Mouse (Mus musculus) CD4-positive, CD25-positive, alpha-beta regulatory T cell, adult 9 weeks (primary cell): ENCODE data around the gene Alkbh2. TPM values are rescaled to one million over a fixed set of nuclear protein-coding genes. Genes with fewer than 3 reads are reported as not detected.

ENCODE experiments used
- polyA plus RNA-seq: library from polyadenylated mRNA; unstranded; fragments of 100-300 nt; shearing (Covaris generic); gene quantifications from one replicate; pipeline ENCODE4 v1.2.1, GENCODE M21; 2017

The Alkbh2 gene
- polyA plus RNA-seq, result 20.8 TPM

DNA sequence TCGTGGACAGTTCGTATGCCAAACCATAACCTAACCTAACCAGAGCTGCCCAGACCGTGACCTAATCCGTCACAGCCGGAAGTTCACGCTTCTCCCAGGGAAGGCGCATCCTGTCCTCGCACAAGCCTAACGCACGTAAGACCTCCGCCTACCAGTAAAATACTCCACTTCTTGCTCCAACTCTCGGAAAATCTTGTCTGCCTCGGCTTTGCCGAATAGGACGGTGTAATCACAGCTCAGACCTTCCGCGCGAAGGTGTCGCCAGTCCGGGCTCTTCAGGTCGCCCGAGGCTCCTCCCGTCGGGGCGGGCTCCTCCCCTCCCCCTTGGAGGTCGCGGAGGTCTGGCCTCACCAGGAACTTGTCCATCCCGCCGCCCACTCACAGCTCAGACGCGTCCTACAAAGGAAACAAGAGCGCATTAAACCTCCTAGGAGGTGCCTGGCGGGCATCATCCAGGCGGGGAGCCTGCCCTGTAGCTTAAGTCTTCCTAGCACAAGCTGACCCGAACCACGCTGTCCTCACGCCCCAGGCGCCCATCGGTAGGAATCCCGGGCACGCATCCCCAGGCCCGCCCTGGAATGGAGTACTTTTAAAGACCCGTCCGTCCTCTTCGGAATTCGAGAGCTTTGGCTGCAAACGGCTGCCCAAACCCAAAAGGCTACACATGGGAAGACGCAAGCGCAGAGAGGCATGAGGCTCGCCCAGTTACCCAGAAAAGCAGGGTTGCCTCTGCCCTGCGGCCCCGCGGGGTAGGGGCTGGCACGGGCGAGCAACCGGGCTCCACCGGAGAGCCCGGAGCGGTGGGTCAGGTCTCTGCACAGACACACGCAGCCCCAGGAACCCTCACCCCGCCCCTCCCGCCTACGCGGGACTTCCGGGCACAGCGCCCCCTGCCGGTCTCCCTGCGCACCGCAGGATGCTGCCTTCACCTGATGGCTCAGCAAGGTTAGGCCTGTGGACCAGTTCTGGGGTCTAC is at the start of gene Alkbh2:
TSS of gene Alkbh2 (minus strand) at position 845 of the 976 bp plus-strand sequence.

DNA sequence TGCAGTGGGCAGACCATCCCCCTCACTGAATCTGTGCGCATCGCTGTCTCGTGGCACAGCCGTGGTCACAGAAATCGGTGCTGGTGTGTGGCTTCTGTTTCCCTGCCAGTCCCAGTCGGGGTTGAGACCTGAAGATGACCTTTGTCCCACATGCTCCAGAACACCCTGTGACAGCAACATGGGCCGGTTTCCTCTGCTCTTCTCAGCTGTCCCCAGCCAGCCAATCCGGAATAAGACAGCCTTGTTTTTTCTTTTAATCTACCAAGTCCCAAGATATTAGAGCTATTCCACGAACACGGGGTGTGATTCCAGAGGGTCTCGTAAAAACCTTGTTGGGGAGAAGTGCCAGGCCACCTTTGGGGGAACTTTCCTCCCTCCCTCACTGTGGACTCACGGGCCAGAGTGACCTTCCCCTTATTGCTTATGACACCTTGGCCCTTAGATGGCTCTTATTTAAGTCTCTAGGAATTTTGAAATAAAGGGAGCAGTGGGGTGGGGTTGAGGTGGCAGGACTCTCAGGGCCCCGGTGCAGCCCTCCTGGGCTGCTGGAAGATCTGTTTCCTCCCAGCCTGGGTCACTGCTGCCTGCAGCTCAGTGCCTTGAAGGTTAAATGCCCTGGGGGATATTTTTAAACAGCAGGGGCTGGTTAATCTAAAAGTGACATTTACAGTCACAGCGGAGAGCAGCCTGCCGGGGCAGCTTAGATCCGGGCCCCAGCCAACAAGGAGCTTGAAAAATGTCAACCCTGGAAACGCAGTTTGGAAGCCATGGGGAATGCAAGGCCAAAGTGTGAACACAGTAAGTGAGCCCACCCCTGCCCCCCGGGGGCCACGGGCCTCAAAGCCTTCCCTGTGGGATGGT is 18.2 kb upstream of the Alkbh2 start, which contains the start of gene Acacb:
TSS of gene Acacb (plus strand) at position 508 of the 861 bp plus-strand sequence.

DNA sequence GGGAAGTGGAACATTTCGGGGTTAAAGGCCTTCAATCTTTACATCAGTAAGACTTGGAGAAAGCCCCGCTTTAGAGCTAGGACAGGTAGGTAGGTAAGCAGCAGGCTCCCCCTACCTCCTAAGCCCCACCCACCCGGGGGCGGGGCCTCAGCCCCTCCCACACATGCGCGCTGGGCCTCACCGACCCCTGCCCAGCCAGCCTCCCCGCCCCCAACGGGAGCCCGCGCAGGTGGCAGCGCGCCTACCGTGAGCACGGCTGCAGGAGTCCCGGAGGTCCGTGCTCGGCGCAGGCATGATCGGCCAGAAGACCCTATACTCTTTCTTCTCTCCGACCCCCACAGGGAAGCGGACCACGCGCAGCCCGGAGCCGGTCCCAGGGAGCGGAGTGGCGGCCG is 2.2 kb upstream of the Alkbh2 start, which contains the start of gene Ung:
TSS of gene Ung (plus strand) at position 176 of the 395 bp plus-strand sequence.

DNA sequence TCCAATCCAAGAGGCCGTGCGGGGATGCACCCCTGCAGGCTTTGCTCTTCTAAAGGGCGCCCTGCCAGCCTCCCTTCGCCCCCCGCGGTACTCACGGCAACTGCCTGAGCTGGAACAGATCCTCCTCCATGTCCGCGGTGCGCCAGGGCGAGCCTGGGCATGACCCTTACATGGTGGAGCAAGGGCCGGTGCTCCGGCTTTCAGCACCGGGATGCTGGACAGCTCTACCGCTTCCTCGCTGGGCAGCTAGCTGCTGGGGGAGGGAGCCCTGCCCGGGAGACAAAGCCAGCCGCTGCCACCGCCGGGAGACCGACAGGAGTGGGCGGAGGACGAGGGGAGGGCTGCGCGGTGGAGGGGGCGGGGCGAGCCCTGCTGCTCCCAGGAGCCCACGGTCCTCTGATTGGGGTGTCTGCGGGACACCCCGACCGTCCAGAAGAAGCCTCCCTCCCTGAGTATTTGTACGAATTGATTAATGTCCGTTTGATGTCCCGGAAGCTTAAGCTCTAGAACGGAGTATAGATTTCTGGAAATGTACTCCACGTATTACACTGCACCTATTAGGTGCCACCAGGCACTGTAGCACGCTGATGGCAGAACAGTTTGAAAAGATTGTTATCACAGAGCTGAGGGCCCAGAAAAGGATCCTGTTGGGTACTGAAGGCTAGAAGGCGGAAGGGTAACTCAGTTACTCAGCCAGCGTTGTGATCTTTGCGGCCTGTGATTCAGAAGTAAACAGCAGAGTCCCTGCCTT is 36.8 kb downstream of the Alkbh2 start, which contains the start of gene Svop:
TSS of gene Svop (minus strand) at position 514 of the 751 bp plus-strand sequence.

Other genes with a start within 250 kb of the Alkbh2 start
- 95.9 TPM for gene Coro1c, start 219.5 kb downstream of the Alkbh2 start, polyA plus RNA-seq
- gene Ssh1, start 134.3 kb downstream of the Alkbh2 start, polyA plus RNA-seq, result 19.3 TPM
- 0.71 TPM for gene Dao, start 124.5 kb downstream of the Alkbh2 start, polyA plus RNA-seq
- gene Usp30, start 62.8 kb downstream of the Alkbh2 start, polyA plus RNA-seq, result 1.6 TPM
- 0.20 TPM for gene Svop, start 36.6 kb downstream of the Alkbh2 start, polyA plus RNA-seq
- 1.5 TPM for gene Ung, start 2.2 kb upstream of the Alkbh2 start, polyA plus RNA-seq
- gene Acacb, start 18.3 kb upstream of the Alkbh2 start, polyA plus RNA-seq, result 0.99 TPM
- not detected for gene Foxn4, start 145.6 kb upstream of the Alkbh2 start, polyA plus RNA-seq
- gene Myo1h, start 160.9 kb upstream of the Alkbh2 start, polyA plus RNA-seq, result 7.1 TPM